Mouse (Mus musculus) ovary, postnatal 36 days (tissue): ENCODE data around the gene Apol9b.

Source experiments
- DNase-seq: peaks from one replicate; pipeline ENCODE4 v3.0.0; 2022; ENCODE audit warnings: low spot score, mixed read lengths

Apol9b gene

GRCm38 (mm10) chr15:77746326-77746725 is 17.5 kb downstream of the Apol9b start:
- DNase-seq: no peak

- DNase-seq: no peak
These were observed 19.6 kb downstream of the Apol9b start for GRCm38 (mm10) chr15:77748414-77748813.

- no peak for DNase-seq
These were observed 20.9 kb downstream of the Apol9b start for GRCm38 (mm10) chr15:77749717-77750116.

- no peak for DNase-seq
These were observed 21.6 kb downstream of the Apol9b start for GRCm38 (mm10) chr15:77750461-77750860.

- no peak for DNase-seq
These were observed 23.6 kb downstream of the Apol9b start for GRCm38 (mm10) chr15:77752443-77752842.

- DNase-seq: no peak
These were observed 26.3 kb downstream of the Apol9b start for GRCm38 (mm10) chr15:77755132-77755531.

GRCm38 (mm10) chr15:77756081-77756480 is 27.2 kb downstream of the Apol9b start:
- DNase-seq: no peak

- DNase-seq: peak; percentile 43
These were observed 28.0 kb downstream of the Apol9b start, which contains the start of gene Apol8 for GRCm38 (mm10) chr15:77756848-77757247. TSS of gene Apol8 (minus strand) at chr15:77757003.

GRCm38 (mm10) chr15:77757586-77758226 is 28.9 kb downstream of the Apol9b start:
- DNase-seq: no peak

GRCm38 (mm10) chr15:77760037-77760436 is 31.2 kb downstream of the Apol9b start:
- no peak for DNase-seq

GRCm38 (mm10) chr15:77761083-77761482 is 32.2 kb downstream of the Apol9b start:
- DNase-seq: peak; percentile 66

GRCm38 (mm10) chr15:77761561-77762380 is 32.9 kb downstream of the Apol9b start:
- DNase-seq: peak; percentile 52

- DNase-seq: no peak
These were observed 34.2 kb downstream of the Apol9b start for GRCm38 (mm10) chr15:77763050-77763449.

GRCm38 (mm10) chr15:77763702-77764101 is 34.9 kb downstream of the Apol9b start:
- no peak for DNase-seq

- DNase-seq: peak; percentile 58
These were observed 35.7 kb downstream of the Apol9b start for GRCm38 (mm10) chr15:77764391-77765006.

- no peak for DNase-seq
These were observed 36.8 kb downstream of the Apol9b start for GRCm38 (mm10) chr15:77765484-77766093.

- no peak for DNase-seq
These were observed 38.1 kb downstream of the Apol9b start for GRCm38 (mm10) chr15:77766981-77767380.

GRCm38 (mm10) chr15:77770341-77770740 is 41.5 kb downstream of the Apol9b start:
- no peak for DNase-seq

GRCm38 (mm10) chr15:77770942-77771341 is 42.1 kb downstream of the Apol9b start:
- DNase-seq: no peak

GRCm38 (mm10) chr15:77773099-77773915 is 44.5 kb downstream of the Apol9b start:
- no peak for DNase-seq

GRCm38 (mm10) chr15:77774303-77774702 is 45.5 kb downstream of the Apol9b start:
- no peak for DNase-seq
